9 mouse cellular contexts compared by ENCODE assay signal in the genomic region with DNA sequence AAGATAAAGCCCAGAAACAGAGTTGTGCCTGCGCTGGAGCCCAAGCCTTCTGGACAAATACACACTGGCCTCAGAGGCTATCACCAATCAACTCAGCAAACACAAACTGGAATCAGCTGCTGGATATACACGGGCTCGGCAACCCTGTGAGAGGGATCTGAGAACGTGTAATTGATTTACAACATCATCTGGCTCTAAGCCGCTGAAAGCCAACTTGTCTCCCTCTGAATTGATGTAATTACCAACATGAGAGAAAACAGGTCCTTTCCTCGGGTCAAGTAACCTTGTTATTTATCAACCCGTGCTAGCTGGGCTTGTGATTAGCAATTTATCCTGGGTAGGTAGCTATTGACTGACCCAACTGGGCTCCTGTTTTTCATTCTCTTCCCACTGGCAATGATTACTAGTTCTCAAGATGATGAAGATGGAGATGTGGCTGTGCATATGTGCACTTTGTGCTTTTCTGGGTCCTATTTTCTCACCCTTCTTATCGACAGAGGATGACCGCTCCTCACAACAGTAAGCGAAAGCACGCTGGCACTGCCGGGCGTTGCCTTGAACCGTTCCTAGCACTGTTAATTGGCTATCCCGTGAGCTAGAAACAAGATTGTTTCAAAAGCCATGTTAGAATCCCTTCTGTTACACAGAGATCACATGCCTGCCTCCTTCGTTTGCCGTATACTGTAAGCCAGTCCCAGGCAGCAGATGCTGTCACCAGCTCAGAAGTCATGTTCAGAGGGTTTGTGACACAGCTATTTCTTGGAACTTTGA.
DNase-seq lines count a peak whose midpoint lies in the region; ATAC-seq and TF ChIP-seq lines count a peak whose summit lies in the region.
"Had no signal": no experiment of that assay in that cellular context is flagged by ENCODE, and none has a peak within 500 bp of the region (broad histone marks: within the 10 kb centered on the region; RNA-seq: fewer than 3 reads in every experiment).

No protein-coding gene starts in this region.

- no peak for TF ChIP-seq CTCF in intestine, postnatal 0 days (IDR thresholded peaks at IDR 0.05; ENCODE audit: low read depth)
- TF ChIP-seq CTCF in lung, adult 2 months (IDR thresholded peaks at IDR 0.05; ENCODE audit: insufficient read depth, low read length), result no peak

- no peaks in the 10 kb centered on the region for H3K27me3 ChIP-seq in midbrain, embryonic 11.5 days (ENCODE audit: control insufficient read depth, insufficient read depth, low read length)
- H3K27me3 ChIP-seq in midbrain, embryonic 10.5 days (ENCODE audit: low read depth, poor library complexity, severe bottlenecking), result no peaks in the 10 kb centered on the region
- no peaks in the 10 kb centered on the region for H3K27me3 ChIP-seq in intestine, postnatal 0 days (replicated peaks; ENCODE audit: control insufficient read depth, insufficient read depth, low read length)
- H3K27me3 ChIP-seq in limb, embryonic 12.5 days, result peaks cover 23% of the 10 kb centered on the region

- intact Hi-C loops in gastrocnemius, postnatal 36 days (cut with DNase I), result no loop called here

- DNase-seq in midbrain, embryonic 11.5 days (ENCODE audit: low spot score, missing footprints), result no peak
- no peak for DNase-seq in midbrain, embryonic 10.5 days (ENCODE audit: low spot score)
- DNase-seq in gastrocnemius, postnatal 36 days, result no peak
- no peak for DNase-seq in retina, embryonic 14.5 days (ENCODE audit: low spot score)
- no peak for DNase-seq in lung, adult 2 months
- DNase-seq: heart, postnatal 14 days; thymus, postnatal 14 days had no signal

- H3K9me3 ChIP-seq in midbrain, embryonic 11.5 days (ENCODE audit: control insufficient read depth, low read length), result no peaks in the 10 kb centered on the region
- H3K9me3 ChIP-seq in midbrain, embryonic 10.5 days (replicated peaks), result no peaks in the 10 kb centered on the region
- H3K9me3 ChIP-seq in intestine, postnatal 0 days (ENCODE audit: control insufficient read depth), result no peaks in the 10 kb centered on the region
- H3K9me3 ChIP-seq in limb, embryonic 12.5 days, result no peaks in the 10 kb centered on the region

- H3K27ac ChIP-seq in midbrain, embryonic 11.5 days (ENCODE audit: low read depth, low read length), result no peak overlapping the region
- no peak overlapping the region for H3K27ac ChIP-seq in midbrain, embryonic 10.5 days (replicated peaks)
- H3K27ac ChIP-seq in intestine, postnatal 0 days (ENCODE audit: low read depth, low read length), result no peak overlapping the region
- H3K27ac ChIP-seq in limb, embryonic 12.5 days, result no peak overlapping the region

- 77% methylated on average over 17 of the region's 17 CpGs for WGBS in midbrain, embryonic 11.5 days
- WGBS in midbrain, embryonic 10.5 days, result 82% methylated on average over 17 of the region's 17 CpGs
- WGBS in intestine, postnatal 0 days, result 18% methylated on average over 17 of the region's 17 CpGs
- WGBS in limb, embryonic 12.5 days, result 8% methylated on average over 17 of the region's 17 CpGs
- WGBS in lung, adult 2 months, result 67% methylated on average over 17 of the region's 17 CpGs

- no peaks in the 10 kb centered on the region for H3K4me1 ChIP-seq in midbrain, embryonic 11.5 days (ENCODE audit: control insufficient read depth, insufficient read depth, low read length)
- peaks cover 13% of the 10 kb centered on the region for H3K4me1 ChIP-seq in midbrain, embryonic 10.5 days
- no peaks in the 10 kb centered on the region for H3K4me1 ChIP-seq in intestine, postnatal 0 days (replicated peaks; ENCODE audit: control insufficient read depth, insufficient read depth, low read length)
- H3K4me1 ChIP-seq in limb, embryonic 12.5 days (replicated peaks), result peaks cover 23% of the 10 kb centered on the region
- H3K4me1 ChIP-seq in lung, adult 2 months (ENCODE audit: control insufficient read depth, insufficient read depth, low read length), result no peaks in the 10 kb centered on the region

- H3K4me2 ChIP-seq in midbrain, embryonic 11.5 days, result no peak overlapping the region
- H3K4me2 ChIP-seq in intestine, postnatal 0 days (replicated peaks; ENCODE audit: low read depth), result peak overlapping the region; percentile 43
- peak overlapping the region; percentile 42 for H3K4me2 ChIP-seq in limb, embryonic 12.5 days

- no peak overlapping the region for H3K4me3 ChIP-seq in midbrain, embryonic 11.5 days (ENCODE audit: low read depth, low read length)
- no peak overlapping the region for H3K4me3 ChIP-seq in midbrain, embryonic 10.5 days
- no peak overlapping the region for H3K4me3 ChIP-seq in intestine, postnatal 0 days (ENCODE audit: low read depth, low read length)
- H3K4me3 ChIP-seq in limb, embryonic 12.5 days (replicated peaks), result no peak overlapping the region
- no peak overlapping the region for H3K4me3 ChIP-seq in lung, adult 2 months (replicated peaks; ENCODE audit: extremely low read depth, low read depth, low read length)

- ATAC-seq in midbrain, embryonic 11.5 days (ENCODE audit: low FRiP score), result peak; percentile 58; the same call in 1 of the 2 replicates
- ATAC-seq in intestine, postnatal 0 days, result no peak
- no peak for ATAC-seq in limb, embryonic 12.5 days (ENCODE audit: insufficient number of reproducible peaks, insufficient read depth, low FRiP score, low TSS enrichment, low read depth)

- no peak for TF ChIP-seq POLR2A in lung, adult 2 months (IDR thresholded peaks at IDR 0.05; ENCODE audit: borderline replicate concordance, extremely low read depth, low read depth, low read length)

- no peaks in the 10 kb centered on the region for H3K36me3 ChIP-seq in midbrain, embryonic 11.5 days (ENCODE audit: control insufficient read depth, insufficient read depth, low read length)
- no peaks in the 10 kb centered on the region for H3K36me3 ChIP-seq in midbrain, embryonic 10.5 days
- no peaks in the 10 kb centered on the region for H3K36me3 ChIP-seq in intestine, postnatal 0 days (ENCODE audit: control insufficient read depth, insufficient read depth)
- no peaks in the 10 kb centered on the region for H3K36me3 ChIP-seq in limb, embryonic 12.5 days

- no peak overlapping the region for H3K9ac ChIP-seq in midbrain, embryonic 11.5 days (ENCODE audit: low read length)
- no peak overlapping the region for H3K9ac ChIP-seq in intestine, postnatal 0 days (ENCODE audit: low read depth, low read length)
- no peak overlapping the region for H3K9ac ChIP-seq in limb, embryonic 12.5 days (replicated peaks)
